Mouse (Mus musculus): Measurements from ENCODE around the gene Lrmp. TPM values are rescaled to one million over a fixed set of nuclear protein-coding genes. Genes with fewer than 3 reads are reported as not detected.

Gene Lrmp
- polyA plus RNA-seq, 1 experiment from 2014 or later = 3.1 TPM

DNA sequence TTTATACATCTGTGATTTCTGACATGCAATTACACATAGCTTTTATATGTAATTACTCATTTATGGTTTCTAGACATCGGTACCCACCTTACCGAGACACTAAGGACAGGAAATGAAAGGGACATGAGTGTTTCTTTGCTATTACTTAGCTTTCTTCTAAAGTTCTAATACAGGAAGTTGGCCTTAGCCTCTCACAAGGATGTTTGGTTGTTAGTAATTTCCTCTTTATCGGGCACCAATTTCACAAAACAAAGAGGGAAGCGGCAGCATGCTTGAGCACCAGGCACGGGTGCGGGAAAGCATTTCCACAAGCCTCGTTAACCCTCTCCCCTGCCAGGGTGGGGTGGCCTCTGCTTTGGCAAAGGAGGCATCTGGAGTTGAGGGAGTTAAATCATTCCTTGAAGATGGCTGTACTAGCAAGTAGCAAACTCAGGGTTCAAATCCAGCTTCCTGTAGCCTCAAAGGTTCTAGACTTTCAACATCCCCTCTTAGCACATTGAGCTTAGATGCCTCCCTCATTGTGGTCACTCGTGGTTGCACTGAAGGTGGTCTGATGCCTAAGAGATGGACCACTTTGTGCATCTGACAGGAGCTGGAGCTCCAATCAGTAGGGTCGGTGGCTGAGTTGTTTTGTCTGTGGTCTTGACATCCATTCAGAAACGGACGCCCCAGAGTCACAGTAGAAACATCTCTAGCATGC, 24.5 kb downstream of the Lrmp start:
- H3K27me3 ChIP-seq = no peaks in the 10 kb centered on the region
- H3K27ac ChIP-seq = no peak overlapping the region
- WGBS = 65% methylated on average over 11 of the region's 11 CpGs
- no peaks in the 10 kb centered on the region for H3K9me3 ChIP-seq (replicated peaks)
- H3K9ac ChIP-seq = no peak overlapping the region
- H3K4me1 ChIP-seq (replicated peaks) = peaks cover 15% of the 10 kb centered on the region
- no peak overlapping the region for H3K4me2 ChIP-seq
- no peak overlapping the region for H3K4me3 ChIP-seq
- no peak for ATAC-seq (replicated peaks; ENCODE audit: insufficient number of reproducible peaks, insufficient read depth, low FRiP score, low read depth)
- H3K36me3 ChIP-seq = no peaks in the 10 kb centered on the region

DNA sequence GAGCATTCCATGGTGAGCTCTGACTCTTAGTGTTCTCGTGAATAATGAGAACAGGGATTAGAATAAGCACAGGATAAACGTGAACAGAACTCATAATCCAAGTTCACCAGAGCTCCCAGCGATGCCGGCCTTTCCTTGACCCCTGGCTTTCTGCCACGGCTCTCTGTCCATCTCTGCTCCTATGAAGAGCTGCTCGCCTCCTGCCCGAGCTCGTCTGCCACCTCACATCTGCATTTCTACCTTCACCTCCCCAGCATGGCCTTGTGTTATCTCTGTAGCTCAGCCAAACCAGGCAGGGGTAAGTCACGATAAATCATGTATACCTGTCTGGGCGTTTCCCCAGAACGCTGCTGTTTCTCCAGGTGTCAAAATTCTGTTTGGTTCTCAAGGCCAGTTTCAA, 25.3 kb downstream of the Lrmp start:
- Histone ChIP-seq H3K4me1 (replicated peaks) (peaks cover 15% of the 10 kb centered on the region), H3K27me3 (no peaks in the 10 kb centered on the region), H3K9ac (no peak overlapping the region), H3K36me3 (no peaks in the 10 kb centered on the region), H3K27ac (no peak overlapping the region), H3K4me3 (no peak overlapping the region), H3K4me2 (no peak overlapping the region), H3K9me3 (replicated peaks) (no peaks in the 10 kb centered on the region)
- ATAC-seq (replicated peaks; ENCODE audit: insufficient number of reproducible peaks, insufficient read depth, low FRiP score, low read depth) = no peak
- 49% methylated on average over 11 of the region's 11 CpGs for WGBS

GRCm38 (mm10) chr6:145141827-145142226, 26.4 kb downstream of the Lrmp start:
- H3K4me2 ChIP-seq = no peak overlapping the region
- H3K27ac ChIP-seq = no peak overlapping the region
- H3K4me3 ChIP-seq = no peak overlapping the region
- 92% methylated on average over 12 of the region's 12 CpGs for WGBS
- H3K36me3 ChIP-seq = no peaks in the 10 kb centered on the region
- H3K4me1 ChIP-seq (replicated peaks) = peaks cover 15% of the 10 kb centered on the region
- ATAC-seq (replicated peaks; ENCODE audit: insufficient number of reproducible peaks, insufficient read depth, low FRiP score, low read depth) = no peak
- H3K27me3 ChIP-seq = no peaks in the 10 kb centered on the region
- H3K9ac ChIP-seq = no peak overlapping the region
- H3K9me3 ChIP-seq (replicated peaks) = no peaks in the 10 kb centered on the region

DNA sequence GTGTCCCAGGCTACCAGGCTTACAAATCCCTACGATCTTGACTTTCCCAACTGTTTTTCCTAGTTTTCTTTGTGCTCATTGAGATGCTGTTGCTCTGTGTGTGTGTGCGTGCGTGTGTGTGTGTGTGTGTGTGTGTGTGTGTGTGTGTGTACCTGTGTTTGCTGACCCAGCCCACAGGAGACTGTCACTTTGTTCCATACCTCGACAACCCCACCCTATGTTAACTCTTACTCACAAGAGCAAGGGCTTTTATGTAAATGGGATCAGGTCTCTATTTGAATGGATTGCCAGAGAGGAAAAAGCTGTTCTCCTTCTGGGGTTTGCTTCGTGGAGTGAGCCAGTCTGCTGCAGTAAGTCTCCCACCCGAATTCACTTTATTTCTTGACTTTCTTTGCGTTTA, 29.7 kb downstream of the Lrmp start:
- no peaks in the 10 kb centered on the region for H3K36me3 ChIP-seq
- ATAC-seq (replicated peaks; ENCODE audit: insufficient number of reproducible peaks, insufficient read depth, low FRiP score, low read depth) = no peak

DNA sequence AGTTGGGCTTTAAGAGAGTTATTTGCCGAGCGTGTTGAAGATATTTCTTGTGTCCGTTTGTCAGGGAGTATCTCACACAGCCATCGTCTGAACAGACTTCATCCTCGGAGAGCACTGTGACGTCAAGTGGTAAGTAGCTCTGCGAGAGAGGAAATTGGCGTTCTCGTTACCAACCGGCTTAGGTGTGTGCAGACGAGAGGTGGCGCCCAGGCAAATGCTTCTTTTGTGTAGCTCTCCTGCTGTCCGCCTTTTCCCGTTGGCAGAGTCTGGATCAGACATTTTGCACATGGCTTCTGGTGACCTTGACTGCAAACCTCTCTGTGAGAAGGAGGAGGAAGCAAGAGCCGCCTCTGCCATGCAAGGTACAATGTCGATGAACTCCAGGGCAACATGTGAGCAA, 32.3 kb downstream of the Lrmp start:
- WGBS = 69% methylated on average over 16 of the region's 16 CpGs
- Histone ChIP-seq H3K9ac (no peak overlapping the region), H3K27me3 (no peaks in the 10 kb centered on the region), H3K4me1 (replicated peaks) (peaks cover 11% of the 10 kb centered on the region), H3K36me3 (no peaks in the 10 kb centered on the region), H3K27ac (no peak overlapping the region), H3K9me3 (replicated peaks) (no peaks in the 10 kb centered on the region), H3K4me2 (no peak overlapping the region), H3K4me3 (no peak overlapping the region)
- ATAC-seq (replicated peaks; ENCODE audit: insufficient number of reproducible peaks, insufficient read depth, low FRiP score, low read depth) = no peak

More for the DNA sequence above, 29.7 kb downstream of the Lrmp start:
- Histone ChIP-seq H3K27me3 (no peaks in the 10 kb centered on the region), H3K27ac (no peak overlapping the region), H3K4me2 (no peak overlapping the region), H3K9ac (no peak overlapping the region), H3K9me3 (replicated peaks) (no peaks in the 10 kb centered on the region), H3K4me1 (replicated peaks) (peaks cover 18% of the 10 kb centered on the region), H3K4me3 (no peak overlapping the region)
- 71% methylated on average over 7 of the region's 7 CpGs for WGBS

DNA sequence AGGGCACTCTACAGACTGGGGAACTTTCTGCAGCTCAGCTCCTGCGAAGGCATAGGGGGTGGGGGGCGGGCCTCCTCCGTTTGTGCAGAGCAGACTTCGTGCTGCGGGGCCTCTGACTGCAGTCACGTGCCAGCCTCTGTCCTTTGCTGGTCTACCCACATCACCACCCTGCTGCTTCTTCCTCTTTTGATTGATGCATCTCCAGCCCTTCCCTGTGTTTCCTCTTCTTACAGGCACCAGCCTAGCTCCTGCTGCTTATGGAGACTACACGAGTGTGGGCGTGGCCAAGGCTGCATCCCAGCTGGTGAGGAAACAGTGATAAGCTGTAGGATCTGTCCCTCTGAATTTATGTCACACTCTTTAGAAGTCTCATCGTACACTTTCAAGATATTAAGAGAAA, 33.6 kb downstream of the Lrmp start:
- Histone ChIP-seq H3K36me3 (no peaks in the 10 kb centered on the region), H3K4me1 (replicated peaks) (0 out of 2 replicates have a peak, but pooled peaks cover 4% of the 10 kb centered on the region), H3K4me3 (no peak overlapping the region), H3K4me2 (no peak overlapping the region), H3K27ac (no peak overlapping the region), H3K9ac (no peak overlapping the region), H3K27me3 (no peaks in the 10 kb centered on the region), H3K9me3 (replicated peaks) (no peaks in the 10 kb centered on the region)
- ATAC-seq (replicated peaks; ENCODE audit: insufficient number of reproducible peaks, insufficient read depth, low FRiP score, low read depth) = no peak
- 42% methylated on average over 9 of the region's 9 CpGs for WGBS

GRCm38 (mm10) chr6:145158619-145159018, 43.2 kb downstream of the Lrmp start:
- WGBS = 60% methylated on average over 4 of the region's 4 CpGs

GRCm38 (mm10) chr6:145160581-145160980, 45.1 kb downstream of the Lrmp start:
- Histone ChIP-seq H3K4me2 (no peak overlapping the region), H3K36me3 (no peaks in the 10 kb centered on the region), H3K4me1 (replicated peaks) (no peaks in the 10 kb centered on the region), H3K27ac (no peak overlapping the region), H3K9me3 (replicated peaks) (no peaks in the 10 kb centered on the region), H3K9ac (no peak overlapping the region), H3K4me3 (no peak overlapping the region), H3K27me3 (no peaks in the 10 kb centered on the region)
- WGBS = 49% methylated on average over 5 of the region's 5 CpGs
- no peak; the same call in 1 of the 2 replicates for ATAC-seq (replicated peaks; ENCODE audit: insufficient number of reproducible peaks, insufficient read depth, low FRiP score, low read depth)

More at GRCm38 (mm10) chr6:145158619-145159018, 43.2 kb downstream of the Lrmp start:
- H3K9me3 ChIP-seq (replicated peaks) = no peaks in the 10 kb centered on the region
- H3K9ac ChIP-seq = no peak overlapping the region
- H3K4me3 ChIP-seq = no peak overlapping the region
- no peak overlapping the region for H3K4me2 ChIP-seq
- no peaks in the 10 kb centered on the region for H3K27me3 ChIP-seq
- ATAC-seq (replicated peaks; ENCODE audit: insufficient number of reproducible peaks, insufficient read depth, low FRiP score, low read depth) = no peak
- no peak overlapping the region for H3K27ac ChIP-seq
- no peaks in the 10 kb centered on the region for H3K36me3 ChIP-seq
- H3K4me1 ChIP-seq (replicated peaks) = no peaks in the 10 kb centered on the region

GRCm38 (mm10) chr6:145171892-145172606, 56.6 kb downstream of the Lrmp start:
- Histone ChIP-seq H3K27ac (no peak overlapping the region), H3K9ac (no peak overlapping the region), H3K9me3 (replicated peaks) (no peaks in the 10 kb centered on the region), H3K36me3 (no peaks in the 10 kb centered on the region), H3K27me3 (peaks cover 9% of the 10 kb centered on the region; the same call in 1 of the 2 replicates), H3K4me2 (peak overlapping the region; percentile 50), H3K4me1 (replicated peaks) (peaks cover 45% of the 10 kb centered on the region), H3K4me3 (peak overlapping the region; percentile 16)
- peak; percentile 49 for ATAC-seq (replicated peaks; ENCODE audit: insufficient number of reproducible peaks, insufficient read depth, low FRiP score, low read depth)
- 39% methylated on average over 14 of the region's 14 CpGs for WGBS

GRCm38 (mm10) chr6:145173781-145174191, 58.3 kb downstream of the Lrmp start:
- Histone ChIP-seq H3K27me3 (peaks cover 9% of the 10 kb centered on the region; the same call in 1 of the 2 replicates), H3K4me1 (replicated peaks) (peaks cover 45% of the 10 kb centered on the region), H3K27ac (no peak overlapping the region; the same call in 1 of the 2 replicates), H3K36me3 (no peaks in the 10 kb centered on the region), H3K9ac (no peak overlapping the region), H3K4me2 (peak overlapping the region; percentile 0; the same call in 1 of the 2 replicates), H3K4me3 (no peak overlapping the region), H3K9me3 (replicated peaks) (no peaks in the 10 kb centered on the region)
- ATAC-seq (replicated peaks; ENCODE audit: insufficient number of reproducible peaks, insufficient read depth, low FRiP score, low read depth) = peak; percentile 88
- WGBS = 2% methylated on average over 11 of the region's 11 CpGs

DNA sequence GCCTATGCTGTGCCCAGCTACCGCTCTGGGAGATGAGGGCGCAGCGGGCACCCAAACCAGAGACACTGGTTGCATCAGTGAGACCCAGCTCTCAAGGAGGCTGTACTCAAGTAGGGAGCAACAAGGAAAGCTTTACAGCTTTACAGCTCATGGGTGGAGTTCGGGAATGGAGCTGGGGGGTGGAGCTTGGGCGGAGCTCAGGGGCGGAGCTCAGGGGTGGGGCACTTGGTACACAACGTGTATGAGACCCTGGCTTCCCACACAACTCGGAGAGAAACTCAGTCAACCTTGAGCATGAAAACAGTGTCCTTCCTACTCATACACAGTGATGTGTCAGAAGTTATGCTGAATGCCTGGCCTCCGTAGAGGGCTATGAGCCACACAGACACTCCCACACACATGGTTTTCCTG, 60.1 kb downstream of the Lrmp start:
- H3K4me3 ChIP-seq = no peak overlapping the region
- H3K4me1 ChIP-seq (replicated peaks) = peaks cover 45% of the 10 kb centered on the region
- H3K27me3 ChIP-seq = peaks cover 9% of the 10 kb centered on the region; the same call in 1 of the 2 replicates
- no peaks in the 10 kb centered on the region for H3K36me3 ChIP-seq
- no peak overlapping the region for H3K27ac ChIP-seq
- no peak for ATAC-seq (replicated peaks; ENCODE audit: insufficient number of reproducible peaks, insufficient read depth, low FRiP score, low read depth)
- H3K9ac ChIP-seq = no peak overlapping the region
- no peaks in the 10 kb centered on the region for H3K9me3 ChIP-seq (replicated peaks)
- no peak overlapping the region; the same call in 1 of the 2 replicates for H3K4me2 ChIP-seq
- 41% methylated on average over 9 of the region's 9 CpGs for WGBS

Measured in heart, embryonic 15.5 days (tissue).